Mouse (Mus musculus) lung, postnatal 0 days (tissue): ENCODE data around the gene Mtss1l. TPM values are rescaled to one million over a fixed set of nuclear protein-coding genes. Genes with fewer than 3 reads are reported as not detected.
A peak's percentile ranks its signal among the peaks of the same experiment; 100 is the strongest.

Experiments used
- ATAC-seq: fragments of 200-750 bp; cut with Nextera tagmentation; 2 replicates; pipeline ENCODE4 v1.8.0; 2017; ENCODE audit warnings: moderate library complexity
- DNase-seq: peaks from one replicate; pipeline ENCODE4 v3.0.0-alpha.2; 2016; ENCODE audit warnings: low spot score
- H3K27ac ChIP-seq: fragments of 300-500 bp; sonication (generic); 2 replicates; pipeline ENCODE4 v1.5.1; 2014; ENCODE audit warnings: antibody characterized with exemption, mild to moderate bottlenecking, low read length, mixed read lengths
- H3K27me3 ChIP-seq: fragments of 300-500 bp; sonication (generic); replicated peaks from 2 replicates; pipeline ENCODE4 v1.6.1; 2014; ENCODE audit warnings: low read length, mixed read lengths; ENCODE audit not compliant: insufficient read depth
- H3K36me3 ChIP-seq: fragments of 300-500 bp; sonication (generic); 2 replicates; pipeline ENCODE4 v1.6.1; 2014; ENCODE audit warnings: low read length, mixed read lengths; ENCODE audit not compliant: insufficient read depth
- H3K4me1 ChIP-seq: fragments of 300-500 bp; sonication (generic); 2 replicates; pipeline ENCODE4 v1.6.1; 2014; ENCODE audit warnings: antibody characterized with exemption, low read depth, low read length, mixed read lengths; ENCODE audit not compliant: insufficient read depth
- H3K4me2 ChIP-seq: fragments of 300-500 bp; sonication (generic); replicated peaks from 2 replicates; pipeline ENCODE4 v1.6.1; 2014; ENCODE audit warnings: low read depth, mild to moderate bottlenecking, low read length, moderate library complexity, mixed read lengths
- H3K4me3 ChIP-seq: fragments of 300-500 bp; sonication (generic); 2 replicates; pipeline ENCODE4 v1.5.1; 2014; ENCODE audit warnings: low read depth, low read length
- H3K9ac ChIP-seq: fragments of 300-500 bp; sonication (generic); replicated peaks from 2 replicates; pipeline ENCODE4 v1.6.1; 2014; ENCODE audit warnings: low read depth, mild to moderate bottlenecking
- H3K9me3 ChIP-seq: fragments of 300-500 bp; sonication (generic); 2 replicates; pipeline ENCODE4 v1.6.1; 2016; ENCODE audit warnings: low read length, mixed read lengths
- CTCF ChIP-seq: IDR thresholded peaks from 2 replicates; pipeline ENCODE4 v1.5.1; 2016; ENCODE audit warnings: antibody characterized with exemption, mild to moderate bottlenecking
- EP300 ChIP-seq: IDR thresholded peaks from 2 replicates; pipeline ENCODE4 v1.6.1; 2016; ENCODE audit warnings: antibody characterized with exemption, mild to moderate bottlenecking, control low read depth
- WGBS: fragments of 180-500 bp; shearing (Covaris S2); extraction: QIAGEN DNeasy Blood & Tissue Kit; methylation state at CpG from one replicate; pipeline ENCODE4 v1.1.7; 2014; 5-methylcytosine and 5-hydroxymethylcytosine counted together
- polyA plus RNA-seq: library from polyadenylated mRNA; unstranded; fragments of >200 nt; fragmentation: Nextera tagmentation; extraction: Ambion mirVana; gene quantifications from 2 replicates; pipeline ENCODE4 v1.2.1, GENCODE M21; 2015

Gene Mtss1l
- polyA plus RNA-seq, 1 experiment from 2014 or later = 13.8 TPM

DNA sequence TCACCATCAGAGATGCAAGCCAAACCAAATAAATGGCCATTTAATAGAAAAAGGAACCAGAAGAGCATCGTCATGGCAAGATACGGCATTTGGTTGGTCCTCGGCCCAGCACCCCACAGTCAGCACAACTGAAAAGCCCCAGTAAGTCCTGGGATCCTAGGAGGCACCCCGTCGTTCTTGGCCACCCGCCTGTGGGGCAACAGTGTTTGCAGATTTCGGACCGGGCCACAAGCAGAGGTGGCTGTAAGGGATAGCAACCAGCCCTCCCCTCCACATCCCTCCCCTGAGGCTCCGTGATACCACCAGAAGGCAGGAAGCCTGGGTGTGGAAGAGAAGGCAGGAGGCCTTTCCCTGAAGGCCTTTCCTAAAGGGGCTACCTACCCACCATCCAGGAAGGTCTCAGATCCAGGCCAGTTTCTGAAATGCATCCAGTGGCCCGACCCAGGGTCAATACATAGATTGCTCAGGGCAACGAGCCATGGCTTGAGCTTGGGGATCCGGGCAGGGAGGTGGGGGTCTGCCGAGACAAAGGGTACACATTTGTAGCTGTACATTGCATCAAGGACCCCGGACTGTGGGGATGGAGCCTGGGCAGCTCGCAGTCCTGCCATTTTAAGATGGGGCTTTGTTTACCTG lies 20.7 kb downstream of the Mtss1l start:
- Histone ChIP-seq H3K9me3 (no peaks in the 10 kb centered on the region), H3K9ac (no peak overlapping the region), H3K27ac (no peak overlapping the region), H3K36me3 (peaks cover 24% of the 10 kb centered on the region), H3K4me3 (no peak overlapping the region), H3K4me2 (no peak overlapping the region), H3K4me1 (no peaks in the 10 kb centered on the region), H3K27me3 (no peaks in the 10 kb centered on the region)
- ATAC-seq (no peak), DNase-seq (no peak)
- 75% methylated on average over 15 of the region's 15 CpGs for WGBS
- no peak for TF ChIP-seq CTCF
- no peak for TF ChIP-seq EP300

- Histone ChIP-seq H3K27ac (no peak overlapping the region), H3K4me2 (no peak overlapping the region), H3K27me3 (no peaks in the 10 kb centered on the region), H3K4me3 (no peak overlapping the region), H3K9ac (no peak overlapping the region), H3K9me3 (no peaks in the 10 kb centered on the region), H3K36me3 (peaks cover 20% of the 10 kb centered on the region), H3K4me1 (no peaks in the 10 kb centered on the region)
- TF ChIP-seq CTCF = no peak
- no peak for TF ChIP-seq EP300
- no peak for ATAC-seq
- 78% methylated on average over 5 of the region's 5 CpGs for WGBS
- DNase-seq = no peak
Measured at GRCm38 (mm10) chr8:110742452-110742818, 21.2 kb downstream of the Mtss1l start.

GRCm38 (mm10) chr8:110745162-110745561 lies 23.9 kb downstream of the Mtss1l start:
- H3K4me1 ChIP-seq = no peaks in the 10 kb centered on the region
- ATAC-seq (no peak), DNase-seq (no peak)
- TF ChIP-seq CTCF (no peak), EP300 (no peak)
- WGBS = 95% methylated on average over 10 of the region's 10 CpGs
- H3K9ac ChIP-seq = no peak overlapping the region
- H3K27ac ChIP-seq = no peak overlapping the region
- H3K27me3 ChIP-seq = no peaks in the 10 kb centered on the region
- H3K9me3 ChIP-seq = no peaks in the 10 kb centered on the region
- H3K36me3 ChIP-seq = no peaks in the 10 kb centered on the region
- no peak overlapping the region for H3K4me3 ChIP-seq
- no peak overlapping the region for H3K4me2 ChIP-seq

- ATAC-seq = no peak
- DNase-seq = no peak
Measured at GRCm38 (mm10) chr8:110746661-110747060, 25.4 kb downstream of the Mtss1l start.

GRCm38 (mm10) chr8:110749500-110750170 lies 28.4 kb downstream of the Mtss1l start:
- H3K36me3 ChIP-seq = no peaks in the 10 kb centered on the region
- ATAC-seq = peak; percentile 46; the same call in 1 of the 2 replicates
- WGBS = 56% methylated on average over 10 of the region's 10 CpGs

More at GRCm38 (mm10) chr8:110746661-110747060, 25.4 kb downstream of the Mtss1l start:
- H3K4me2 ChIP-seq = no peak overlapping the region
- no peaks in the 10 kb centered on the region for H3K4me1 ChIP-seq
- 49% methylated on average over 9 of the region's 9 CpGs for WGBS
- H3K36me3 ChIP-seq = no peaks in the 10 kb centered on the region
- no peaks in the 10 kb centered on the region for H3K9me3 ChIP-seq
- no peak overlapping the region for H3K4me3 ChIP-seq
- no peaks in the 10 kb centered on the region for H3K27me3 ChIP-seq
- TF ChIP-seq EP300 = no peak
- no peak for TF ChIP-seq CTCF
- no peak overlapping the region for H3K9ac ChIP-seq
- H3K27ac ChIP-seq = no peak overlapping the region

DNA sequence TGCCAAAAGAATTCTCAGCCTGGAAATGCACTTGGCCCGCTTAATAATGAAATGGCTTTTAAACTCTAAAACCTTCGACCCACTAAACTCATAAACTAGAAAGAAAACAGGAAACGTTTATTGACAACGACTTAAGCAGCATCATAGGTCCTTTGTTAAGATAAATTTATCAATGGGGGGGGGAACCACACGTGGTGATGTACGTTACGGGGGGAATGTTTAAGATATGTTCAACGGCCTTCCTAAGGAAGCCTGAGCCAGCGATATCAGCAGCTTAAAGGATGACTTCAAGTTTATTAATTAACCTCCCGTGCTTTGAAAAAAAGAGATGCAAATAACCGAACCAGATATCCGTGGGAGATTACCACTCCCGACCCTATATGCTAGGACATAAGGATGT lies 29.0 kb downstream of the Mtss1l start:
- no peak overlapping the region for H3K9ac ChIP-seq
- H3K27me3 ChIP-seq = no peaks in the 10 kb centered on the region
- 35% methylated on average over 13 of the region's 13 CpGs for WGBS
- no peak for DNase-seq
- ATAC-seq = no peak
- H3K4me3 ChIP-seq = no peak overlapping the region
- no peak overlapping the region for H3K27ac ChIP-seq
- H3K4me2 ChIP-seq = no peak overlapping the region
- H3K9me3 ChIP-seq = no peaks in the 10 kb centered on the region
- H3K36me3 ChIP-seq = no peaks in the 10 kb centered on the region
- no peaks in the 10 kb centered on the region for H3K4me1 ChIP-seq
- no peak for TF ChIP-seq CTCF
- no peak for TF ChIP-seq EP300

More at GRCm38 (mm10) chr8:110749500-110750170, 28.4 kb downstream of the Mtss1l start:
- no peak overlapping the region for H3K4me2 ChIP-seq
- H3K27ac ChIP-seq = no peak overlapping the region
- no peaks in the 10 kb centered on the region for H3K9me3 ChIP-seq
- no peak overlapping the region for H3K4me3 ChIP-seq
- TF ChIP-seq EP300 (no peak), CTCF (peak; percentile 89)
- H3K9ac ChIP-seq = no peak overlapping the region
- H3K4me1 ChIP-seq = no peaks in the 10 kb centered on the region
- no peaks in the 10 kb centered on the region for H3K27me3 ChIP-seq
- peak; percentile 77 for DNase-seq
